Mouse (Mus musculus) adrenal gland, adult 18-20 months (tissue): ENCODE results near the gene Grin2a. TPM values are rescaled to one million over a fixed set of nuclear protein-coding genes. Genes with fewer than 3 reads are reported as not detected.

Experiments used
- DNase-seq, 2 experiments: peaks; one replicate each; pipeline ENCODE4 v3.0.0; 2021 to 2022; ENCODE audit warnings: low spot score in 2 of 2
- total RNA-seq, 2 experiments: library from RNA; stranded (reverse); gene quantifications; 1 replicate in 1 of 2; 2 replicates in 1 of 2; pipeline ENCODE4 v1.2.3; 2021

Gene Grin2a
- total RNA-seq, 2 experiments from 2014 or later: 0.32 to 2.2 TPM

DNA sequence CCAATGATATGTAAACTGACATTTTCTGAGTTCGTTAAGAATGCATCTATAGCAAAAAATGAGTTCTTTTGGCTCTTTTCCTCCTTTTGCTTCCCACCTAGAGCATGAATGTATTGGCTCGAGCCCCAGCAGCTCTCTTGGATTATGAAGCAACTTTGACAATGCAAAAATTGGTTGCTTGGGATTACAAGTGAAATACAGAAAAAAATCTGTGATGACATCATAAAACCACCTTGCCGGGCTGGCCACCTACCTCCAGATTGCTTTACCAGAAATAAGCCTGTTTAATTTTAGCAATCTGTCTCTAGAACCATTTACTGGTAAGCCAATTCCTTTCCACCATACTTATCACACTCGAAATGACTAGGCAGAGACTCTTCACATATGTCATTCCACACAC lies 112.9 kb downstream of the Grin2a start:
- no peak for DNase-seq

DNA sequence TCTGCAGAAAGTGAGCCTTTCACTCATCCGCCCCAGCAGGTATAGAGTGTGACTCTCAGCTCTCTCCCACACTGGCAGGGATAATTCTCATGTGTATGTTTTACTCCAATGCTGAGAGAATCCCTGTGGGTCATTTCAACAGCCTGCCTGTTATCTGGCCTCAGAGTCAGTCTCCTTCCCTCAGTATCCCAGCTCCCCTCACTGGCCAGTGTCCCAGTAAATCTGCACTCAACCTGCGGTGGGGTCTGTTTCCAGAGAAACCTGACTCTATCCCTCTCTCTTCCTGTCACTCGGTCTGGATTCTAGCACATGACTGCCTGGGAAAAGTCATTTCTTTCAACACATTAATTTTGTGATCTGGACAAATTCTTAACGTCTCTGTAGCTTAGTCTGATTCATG lies 122.4 kb downstream of the Grin2a start:
- no peak for DNase-seq

DNA sequence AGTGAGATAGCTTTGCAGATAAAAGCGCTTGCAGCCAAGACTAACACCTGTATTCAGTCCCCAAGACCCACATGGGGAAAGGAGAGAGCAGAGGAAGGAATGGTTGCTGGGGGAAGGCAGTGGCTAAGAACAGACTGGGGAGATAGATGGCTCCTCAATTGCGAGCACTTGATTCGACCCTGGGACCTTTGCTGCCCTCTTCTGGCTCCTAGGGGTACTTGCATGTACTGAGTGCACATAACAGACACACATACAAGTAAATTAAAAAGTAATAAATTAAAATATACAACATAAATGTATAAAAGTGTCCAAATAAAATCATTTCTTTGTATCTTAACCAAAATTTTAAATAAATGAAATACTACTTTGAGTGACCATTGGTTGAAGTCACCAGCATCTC lies 129.7 kb downstream of the Grin2a start:
- DNase-seq: no peak

DNA sequence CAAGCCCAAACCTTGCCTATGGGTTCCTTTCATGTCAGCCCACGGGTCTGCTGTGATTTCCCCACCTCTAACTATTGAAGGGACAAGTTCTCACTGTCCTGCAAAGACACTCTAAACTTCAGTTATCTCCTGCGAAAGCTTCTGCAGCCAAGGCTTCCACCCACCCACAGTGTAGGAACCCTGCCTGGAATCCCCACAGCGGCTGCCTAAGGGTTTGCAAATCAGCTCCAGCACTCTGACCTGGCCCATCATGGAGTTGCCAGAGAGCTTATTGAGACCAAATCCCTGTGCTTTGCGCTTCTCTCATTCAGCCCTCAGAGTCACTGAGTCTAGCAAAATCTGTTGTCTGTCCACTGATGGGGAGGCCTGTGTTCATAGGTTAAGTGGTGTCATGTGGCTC lies 130.3 kb downstream of the Grin2a start:
- no peak for DNase-seq

DNA sequence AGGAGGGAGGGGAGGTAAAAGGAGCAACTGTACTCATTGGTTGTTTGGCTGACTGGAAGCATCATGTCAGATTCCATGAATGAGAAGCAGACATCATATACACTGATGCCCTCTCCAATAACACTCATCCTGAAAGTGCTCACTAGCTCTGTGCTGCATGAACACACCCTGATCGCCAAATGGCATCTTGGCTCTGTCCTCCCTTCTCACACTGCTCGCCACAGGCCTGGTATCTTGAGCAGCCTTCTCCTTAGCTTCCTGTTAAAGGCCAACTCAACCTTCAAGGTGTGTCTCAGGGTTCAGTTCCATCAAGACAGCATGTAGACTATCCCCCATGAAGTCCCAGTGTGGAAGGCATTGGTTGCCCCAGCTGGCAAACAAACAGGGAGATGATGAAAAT lies 137.6 kb downstream of the Grin2a start:
- no peak for DNase-seq

DNA sequence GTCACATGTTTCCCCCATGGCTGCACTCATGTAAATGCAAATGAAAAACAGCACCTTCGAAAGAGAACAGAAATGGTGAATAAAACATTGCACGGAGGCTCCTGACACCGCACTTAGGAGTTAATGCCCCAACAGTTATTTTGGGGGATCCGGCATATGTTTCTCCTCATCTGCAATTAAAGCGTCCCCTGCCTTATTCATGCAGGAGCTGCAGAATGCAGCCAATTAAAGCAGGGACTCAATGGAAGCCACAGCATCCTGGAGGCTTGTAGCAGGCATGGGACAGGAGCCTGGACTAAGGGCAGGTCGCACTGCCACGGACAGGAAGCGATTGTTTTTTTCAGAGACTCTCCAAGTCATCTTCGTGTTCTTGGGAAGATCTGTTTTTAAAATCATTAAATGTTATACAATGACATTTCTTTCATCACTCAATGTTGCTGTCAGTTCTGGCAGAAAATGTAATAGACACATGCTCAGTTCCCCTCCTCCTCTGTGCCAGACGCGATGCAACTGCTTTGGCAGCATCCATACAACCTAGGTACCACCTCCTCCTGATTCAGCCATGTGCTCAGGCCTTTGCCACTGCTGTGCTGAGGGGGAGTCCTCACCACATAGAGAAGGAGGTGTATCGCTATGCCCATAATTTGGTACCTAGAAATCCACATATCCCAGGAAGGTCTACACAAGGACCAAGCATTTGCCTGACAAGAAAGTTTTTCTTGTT lies 143.9 kb downstream of the Grin2a start:
- DNase-seq: no peak

DNA sequence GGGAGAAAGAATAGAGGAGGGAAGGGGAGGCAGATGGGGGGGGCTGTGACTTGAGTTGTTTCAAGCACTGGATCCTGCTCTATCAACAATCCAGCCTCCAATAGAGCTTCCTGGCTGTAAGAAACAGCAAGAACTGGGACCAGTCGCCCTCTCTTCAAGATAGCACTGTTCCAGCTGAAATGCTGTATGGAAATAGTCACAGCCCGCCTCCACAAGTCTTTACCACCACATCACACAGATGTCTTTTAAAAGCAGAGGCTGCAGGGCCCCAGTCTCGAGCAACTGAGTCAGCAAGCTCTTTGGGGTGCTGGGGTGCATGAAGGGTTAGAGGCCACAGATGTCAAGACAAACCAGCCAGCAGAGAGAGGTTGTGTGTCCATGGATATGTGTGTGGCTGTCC lies 153.9 kb downstream of the Grin2a start:
- no peak for DNase-seq

DNA sequence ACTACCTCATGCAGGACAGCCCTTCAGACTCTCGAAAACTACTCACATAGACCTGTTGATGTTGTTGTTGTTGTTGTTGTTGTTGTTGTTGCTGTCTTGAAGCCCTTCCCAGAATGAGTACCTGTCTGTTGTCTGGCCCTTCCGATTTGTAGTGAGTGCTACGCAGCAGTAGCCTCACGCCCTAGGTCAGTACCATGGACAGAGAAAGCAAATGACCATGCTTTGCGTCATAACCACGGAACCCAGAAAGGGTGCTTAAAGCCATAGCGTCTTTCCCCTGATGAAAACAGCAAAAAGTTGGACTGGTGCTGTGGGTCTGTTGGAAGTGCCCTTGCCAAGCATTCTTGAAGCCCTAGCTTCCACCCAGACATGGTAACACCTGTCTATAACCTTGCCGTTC lies 158.8 kb downstream of the Grin2a start:
- no peak for DNase-seq

DNA sequence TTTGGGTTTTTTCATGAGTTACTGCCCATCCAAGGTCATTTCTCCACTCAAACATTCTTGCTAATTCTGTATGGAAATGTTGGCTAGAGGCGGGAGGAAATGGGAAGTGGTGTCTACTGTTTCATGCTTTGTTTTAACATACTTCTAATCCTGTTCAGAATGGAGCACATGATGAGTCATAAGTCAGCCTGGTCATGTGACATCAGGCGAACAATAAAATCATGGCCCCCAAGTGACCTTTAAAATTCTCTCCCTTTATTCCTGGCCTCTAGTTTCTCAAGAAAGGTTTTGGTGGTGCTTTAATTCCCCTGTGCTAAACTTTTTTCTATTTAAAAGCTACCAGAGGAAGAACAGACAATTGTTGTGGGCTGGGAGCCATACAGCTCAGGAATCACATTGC lies 161.1 kb downstream of the Grin2a start:
- DNase-seq: no peak

DNA sequence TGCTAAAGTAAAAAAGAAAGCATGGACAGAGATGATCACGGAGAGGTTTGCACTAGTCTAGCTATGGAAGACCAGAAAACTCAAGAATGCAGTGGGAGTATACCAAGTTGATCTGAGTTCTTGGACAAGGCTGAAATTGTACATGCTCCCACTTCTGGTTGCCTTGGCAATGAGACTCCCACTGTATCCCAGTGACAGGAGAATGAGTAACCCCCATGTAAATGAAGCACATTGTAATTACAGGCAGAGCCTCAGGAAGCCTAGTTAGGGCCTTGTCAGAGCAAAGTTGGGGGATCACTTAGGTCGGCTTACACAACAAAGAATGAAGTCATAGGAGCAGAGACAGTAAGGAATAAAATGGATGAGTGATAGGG lies 170.3 kb downstream of the Grin2a start:
- no peak for DNase-seq

DNA sequence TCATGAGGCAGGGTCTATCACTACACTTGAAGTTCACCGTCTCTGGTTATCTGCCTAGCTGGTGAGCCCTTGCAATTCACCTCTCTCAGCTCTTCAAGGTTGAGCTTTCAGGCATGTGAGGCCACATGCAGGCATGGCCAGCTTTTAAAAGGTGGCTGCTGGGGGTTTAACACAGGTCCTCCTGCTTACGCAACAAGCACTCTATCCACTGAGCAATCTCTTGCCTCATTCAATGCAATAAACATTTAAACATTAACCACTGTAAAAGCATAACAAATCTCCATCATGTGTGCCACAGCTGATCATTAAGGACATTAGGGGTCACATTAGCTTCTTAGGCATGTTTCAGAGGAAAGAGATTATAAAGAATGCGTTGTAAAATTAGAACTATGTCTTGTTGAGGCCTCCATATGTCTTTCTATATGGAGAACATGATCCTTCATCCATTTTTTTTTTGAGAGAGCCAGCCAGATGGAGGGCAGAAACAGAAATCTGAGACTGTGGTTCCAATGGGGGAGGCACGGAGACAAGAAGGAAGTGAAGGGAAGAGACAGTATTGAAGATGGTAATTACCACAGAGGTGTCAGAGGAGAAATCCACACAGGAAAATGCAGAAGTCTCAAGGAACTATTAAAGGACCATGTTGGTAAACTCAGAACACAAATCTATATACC lies 170.8 kb downstream of the Grin2a start:
- DNase-seq: no peak

DNA sequence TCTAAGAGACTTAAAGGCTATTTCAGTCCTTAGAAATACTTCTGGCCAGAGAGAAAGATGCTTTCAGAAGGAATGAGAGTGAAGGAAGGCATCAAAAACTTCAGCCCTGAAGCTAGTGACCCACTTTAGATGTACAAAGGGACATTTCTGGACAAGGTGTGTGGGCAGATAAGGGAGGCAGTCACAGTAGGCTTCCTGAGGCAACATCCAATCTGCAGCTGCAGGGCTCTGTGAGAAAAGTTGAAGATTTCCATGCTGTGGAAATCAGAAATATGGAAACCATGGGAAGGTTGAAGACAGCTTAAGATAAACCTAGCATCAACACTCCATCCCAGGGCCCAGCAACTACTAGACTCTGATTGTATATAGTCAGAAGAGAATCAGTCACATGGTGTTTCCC lies 171.7 kb downstream of the Grin2a start:
- no peak for DNase-seq

DNA sequence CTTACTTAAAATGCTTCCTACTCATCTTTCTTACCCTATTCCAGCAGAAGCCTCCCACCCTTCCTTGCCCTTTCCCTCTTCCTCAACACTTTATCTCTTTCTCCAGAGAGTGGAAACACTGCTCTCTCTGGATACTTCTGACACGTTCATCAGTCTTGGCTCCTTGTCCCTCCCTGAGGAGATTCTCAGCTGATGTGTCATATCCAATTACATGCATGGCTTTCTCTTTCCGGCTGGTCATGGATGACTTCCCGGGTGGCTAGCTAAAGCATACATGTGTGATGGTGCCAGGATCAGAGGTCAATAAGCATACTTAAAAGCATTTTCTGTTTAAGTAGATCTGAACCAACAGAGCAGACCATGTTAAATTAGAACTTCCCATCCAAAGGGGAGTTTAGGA lies 175.9 kb downstream of the Grin2a start:
- DNase-seq: no peak

DNA sequence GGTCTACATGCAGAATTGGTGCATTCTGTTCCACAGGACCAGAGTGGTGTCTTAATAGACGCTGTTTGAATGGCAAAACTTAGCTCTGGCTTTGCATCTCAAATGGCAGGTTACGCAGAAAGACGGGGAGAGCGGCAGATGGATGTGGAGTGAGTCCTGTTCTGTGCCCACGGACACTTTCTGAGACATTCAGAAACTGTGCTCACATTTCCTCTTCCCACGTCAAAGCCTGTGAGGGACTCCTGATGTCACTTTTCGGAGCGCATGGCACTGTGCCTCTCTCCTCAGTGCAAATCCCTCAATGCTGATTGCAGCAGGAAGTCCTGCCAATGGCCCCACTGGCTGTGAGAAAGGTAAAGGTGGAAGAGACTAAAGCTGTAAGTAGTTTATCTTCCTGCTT lies 194.0 kb downstream of the Grin2a start:
- DNase-seq: no peak

DNA sequence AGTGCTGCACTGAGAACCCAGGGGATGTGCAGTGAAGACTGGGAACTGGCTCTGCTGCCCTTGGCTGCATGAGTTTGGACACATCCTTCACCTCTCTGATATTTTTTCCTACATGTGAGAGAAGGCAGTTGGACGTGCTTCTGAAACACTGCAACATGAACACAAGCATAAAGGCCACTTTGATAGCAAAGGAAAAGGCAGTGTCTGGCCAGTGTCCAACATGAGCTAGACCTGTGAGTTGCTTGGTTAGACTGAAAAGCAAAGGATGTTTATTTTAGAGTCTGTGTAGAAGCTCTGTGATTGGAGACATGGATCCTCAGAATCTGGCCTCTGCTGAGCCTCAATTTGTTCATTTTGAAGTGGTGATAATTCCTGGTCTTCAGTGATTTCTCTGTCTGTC lies 195.1 kb downstream of the Grin2a start:
- DNase-seq: no peak

DNA sequence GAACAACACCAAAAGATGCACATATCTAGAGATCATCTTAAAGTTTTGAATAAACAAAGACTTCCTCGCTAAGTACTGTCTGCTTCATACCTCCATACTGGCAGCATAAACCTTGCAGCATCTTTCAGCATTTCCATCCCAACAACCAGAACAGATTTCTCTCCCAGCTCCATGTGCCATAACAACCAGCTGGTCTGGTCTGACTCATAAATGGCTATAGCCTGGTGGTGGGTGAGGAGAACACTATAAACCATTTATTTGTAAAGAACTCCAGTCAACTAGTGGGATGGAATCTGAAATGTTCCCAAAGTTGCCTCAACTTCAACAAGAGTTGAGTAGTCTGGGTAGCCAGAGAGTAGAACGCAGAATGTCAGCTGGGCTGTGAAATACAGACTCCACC lies 202.4 kb downstream of the Grin2a start:
- no peak for DNase-seq

DNA sequence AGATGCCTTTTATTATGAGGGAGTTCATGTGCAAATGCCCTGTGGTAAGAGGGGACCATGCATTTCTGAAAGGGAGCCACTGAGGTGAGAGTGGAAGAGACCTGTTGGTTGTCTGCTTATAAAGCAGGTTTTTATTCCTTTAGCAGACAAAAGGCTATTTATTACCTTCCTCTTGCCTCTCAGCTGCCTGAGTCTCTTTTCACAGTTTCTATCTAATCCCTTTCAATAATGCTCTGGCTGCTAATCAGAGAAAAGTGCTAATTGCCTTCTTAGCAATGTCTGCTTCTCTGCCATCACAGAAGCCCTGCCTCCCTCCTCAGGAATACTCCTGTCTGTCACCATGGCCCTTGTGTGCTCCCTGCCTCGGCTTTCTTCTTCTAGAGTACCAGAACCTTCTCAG lies 209.1 kb downstream of the Grin2a start:
- DNase-seq: no peak

DNA sequence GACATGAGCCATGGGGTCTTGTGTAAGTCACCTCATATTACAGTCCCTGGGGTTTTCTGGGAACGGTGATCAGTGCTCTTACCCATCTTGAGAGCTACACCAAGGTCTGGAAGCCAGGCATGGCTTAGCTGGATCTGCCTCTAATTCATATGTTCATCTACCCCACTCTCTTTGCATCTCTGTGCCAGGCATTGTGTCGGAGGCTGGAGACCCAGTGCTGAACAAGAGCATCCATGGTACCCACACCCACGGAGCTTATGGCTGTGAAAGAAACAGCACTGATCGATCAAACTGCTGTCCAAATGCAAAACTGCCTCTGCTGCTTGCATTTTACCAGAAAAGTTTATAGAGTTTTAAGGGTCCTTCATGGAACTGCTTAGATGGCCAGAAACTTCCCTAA lies 209.5 kb downstream of the Grin2a start:
- no peak for DNase-seq

DNA sequence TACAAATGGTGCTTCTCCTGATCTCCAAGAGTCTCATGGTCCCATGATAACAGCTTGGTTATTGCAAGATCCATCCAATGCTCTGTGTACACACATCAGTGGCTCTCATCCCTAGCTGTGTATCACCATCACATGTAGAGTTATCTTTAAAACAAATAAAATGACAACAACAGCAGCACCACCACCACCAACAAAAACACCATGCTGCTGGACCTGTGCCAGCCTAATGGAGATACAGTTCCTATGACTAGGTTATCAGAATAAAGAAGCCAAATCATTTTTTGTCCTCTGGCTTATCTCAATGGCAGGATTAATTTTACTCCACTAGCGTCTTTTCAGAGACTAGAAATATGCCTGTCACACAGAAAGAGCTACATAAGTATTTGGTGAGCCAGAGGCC lies 226.4 kb downstream of the Grin2a start:
- no peak for DNase-seq

DNA sequence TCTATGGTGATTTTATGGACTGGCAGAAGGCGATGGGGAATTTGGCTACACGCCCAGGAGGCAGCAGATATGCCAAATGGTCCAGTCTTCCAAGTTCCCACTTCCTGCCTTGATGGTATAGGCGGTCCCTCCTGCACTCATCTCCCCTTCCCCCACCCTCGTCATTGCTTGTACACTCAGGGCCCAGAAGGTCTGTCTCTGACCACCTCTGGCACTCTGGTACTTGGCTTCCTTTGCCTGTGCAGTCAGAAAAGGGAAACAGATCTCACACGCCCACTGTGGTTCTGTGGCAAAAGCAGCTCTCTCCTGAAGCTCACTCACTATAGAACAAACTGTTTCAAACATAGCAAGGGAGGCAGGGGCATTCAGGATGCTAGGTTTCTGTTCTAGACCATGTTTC lies 227.0 kb downstream of the Grin2a start:
- DNase-seq: no peak

DNA sequence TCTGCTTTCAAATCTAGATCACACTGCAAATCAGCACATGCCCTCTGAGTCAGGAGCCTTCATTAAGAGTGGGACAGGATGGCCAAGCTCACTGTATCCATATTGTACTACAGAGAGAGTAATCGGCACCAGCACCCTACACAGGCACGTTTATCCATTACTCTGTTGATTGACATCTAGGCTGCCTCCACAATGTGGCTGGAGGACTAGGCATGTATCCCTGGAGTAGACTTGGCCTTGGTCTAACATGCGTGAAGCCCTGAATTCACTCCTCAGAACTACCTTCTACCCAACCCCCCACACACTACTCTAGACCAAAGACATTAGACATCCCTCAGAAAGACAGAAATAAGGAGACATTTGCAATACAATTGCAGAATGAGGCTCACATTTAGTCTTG lies 227.4 kb downstream of the Grin2a start:
- no peak for DNase-seq

DNA sequence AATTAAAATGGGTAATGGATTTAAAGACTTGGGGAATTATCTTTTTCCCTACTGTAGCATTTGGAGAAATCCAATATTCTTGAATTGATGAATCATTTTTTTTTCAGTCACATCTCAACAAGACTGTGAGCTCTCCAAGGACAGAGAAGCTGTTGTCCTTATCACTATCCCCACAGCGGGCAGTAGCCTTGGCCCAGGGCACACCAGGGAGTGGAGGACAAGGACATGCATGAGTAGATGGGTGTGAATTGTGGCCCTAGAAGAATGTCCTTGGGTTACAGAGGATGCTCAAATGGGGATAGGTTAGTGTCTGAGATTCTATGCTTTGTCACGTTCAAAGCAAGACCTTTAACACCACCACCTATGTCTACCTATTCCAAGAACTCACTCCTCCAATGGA lies 231.3 kb downstream of the Grin2a start:
- DNase-seq: peak in 1 of 2 experiments; percentile 5

DNA sequence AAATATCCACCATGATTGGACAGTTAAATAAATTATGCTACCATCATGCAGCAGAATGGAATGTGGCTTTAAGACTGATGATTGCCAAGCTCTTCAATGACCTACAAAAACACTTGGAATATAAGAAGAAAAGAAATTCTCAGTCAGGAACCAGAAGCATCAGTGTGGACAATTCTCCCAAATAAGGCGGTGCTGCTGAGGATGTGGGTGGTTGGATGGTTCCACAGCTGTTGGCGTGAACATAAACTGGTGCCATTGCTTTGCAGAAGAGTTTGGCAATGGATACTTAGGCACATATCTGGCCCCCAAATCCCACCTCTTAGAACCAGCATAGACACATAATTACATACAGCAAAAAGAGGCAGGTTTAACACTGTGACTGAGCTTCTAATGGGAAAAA lies 235.0 kb downstream of the Grin2a start:
- no peak for DNase-seq
